13 mouse cellular contexts compared by ENCODE assay signal in the genomic region with DNA sequence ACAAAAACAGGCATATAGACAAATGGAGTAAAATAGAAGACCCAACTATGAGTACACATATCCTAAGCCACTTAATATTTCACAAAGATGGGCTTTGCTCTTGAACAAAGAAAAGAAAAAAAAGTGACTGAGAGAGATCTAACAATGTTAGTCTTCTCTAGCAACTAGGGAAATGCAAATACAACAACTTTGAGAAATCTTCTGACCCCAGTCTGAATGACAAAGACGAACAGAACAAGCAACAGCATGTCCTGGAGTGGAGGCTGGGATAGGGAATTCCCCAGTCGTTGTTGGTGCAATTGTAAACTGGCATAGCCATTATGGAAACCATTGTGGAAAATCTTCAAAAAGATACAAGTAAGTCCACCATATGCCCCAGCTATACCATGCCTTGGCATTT.
DNase-seq lines count a peak whose midpoint lies in the region.
"Had no signal": no experiment of that assay in that cellular context is flagged by ENCODE, and none has a peak within 500 bp of the region (broad histone marks: within the 10 kb centered on the region; RNA-seq: fewer than 3 reads in every experiment).

No protein-coding gene starts in this region.

- peak; percentile 27 for DNase-seq in ES-CJ7 (ENCODE audit: low read depth, low spot score)
- peak; percentile 41 for DNase-seq in R1 (ENCODE audit: low read depth, low spot score)
- no peak for DNase-seq in cerebellum, postnatal 25 days
- no peak for DNase-seq in adrenal gland, postnatal 10 days
- DNase-seq in frontal cortex, postnatal 14 days (ENCODE audit: low spot score in 2 of 2) = no peak
- DNase-seq: adrenal gland, adult 8-10 months; adrenal gland, postnatal 25 days; cerebellum, adult 11 months; cerebellum, adult 18-20 months; cerebellum, adult 8-10 months; cerebellum, adult 9-11 months; cerebellum, postnatal 36 days; embryo, embryonic 11 days had no signal

Comparison
In these comparisons a context has a peak if more than half of its experiments do, and no peak if none do; other contexts are left out.
1. DNase-seq: peak in ES-CJ7 (single experiment) and R1 (single experiment); none in cerebellum, postnatal 25 days (0 of 2), adrenal gland, postnatal 10 days (single experiment) and frontal cortex, postnatal 14 days (0 of 2).